26 mouse cellular contexts compared by ENCODE assay signal in genomic region chr8:119933681-119934080, GRCm38 (mm10). TPM values are rescaled to one million over a fixed set of nuclear protein-coding genes. Genes with fewer than 3 reads are reported as not detected.
"Had no signal": no experiment of that assay in that cellular context is flagged by ENCODE, and none has a peak within 500 bp of the region (broad histone marks: within the 10 kb centered on the region; RNA-seq: fewer than 3 reads in every experiment).

No protein-coding gene starts in this region.

- H3K27ac ChIP-seq: heart, adult 2 months; heart, embryonic 13.5 days; heart, embryonic 15.5 days; hindbrain, embryonic 13.5 days; hindbrain, embryonic 15.5 days; hindbrain, postnatal 0 days; kidney, embryonic 15.5 days; limb, embryonic 13.5 days; limb, embryonic 15.5 days; liver, embryonic 12.5 days; liver, embryonic 15.5 days had no signal

- H3K4me3 ChIP-seq: heart, adult 2 months; heart, embryonic 13.5 days; heart, embryonic 15.5 days; hindbrain, embryonic 13.5 days; hindbrain, embryonic 15.5 days; kidney, embryonic 15.5 days; limb, embryonic 13.5 days; limb, embryonic 15.5 days; liver, embryonic 12.5 days; liver, embryonic 15.5 days had no signal

- DNase-seq: forebrain, postnatal 0 days; gastrocnemius, postnatal 14 days; gastrocnemius, postnatal 36 days; heart, adult 11 months; heart, adult 2 months; heart, postnatal 14 days; heart, postnatal 36 days; kidney, adult 18-20 months; kidney, postnatal 10 days; layer of hippocampus, adult 9-11 months; layer of hippocampus, postnatal 36 days; left cerebral cortex, postnatal 4 days had no signal

- H3K4me2 ChIP-seq: heart, embryonic 11.5 days; heart, embryonic 13.5 days; heart, embryonic 15.5 days; hindbrain, embryonic 13.5 days; hindbrain, embryonic 15.5 days; kidney, embryonic 15.5 days; limb, embryonic 13.5 days; limb, embryonic 15.5 days; liver, embryonic 12.5 days; liver, embryonic 15.5 days had no signal

- H3K9me3 ChIP-seq: heart, embryonic 13.5 days; heart, embryonic 15.5 days; hindbrain, embryonic 13.5 days; hindbrain, embryonic 15.5 days; kidney, embryonic 15.5 days; limb, embryonic 13.5 days; limb, embryonic 15.5 days; liver, embryonic 12.5 days; liver, embryonic 15.5 days had no signal

- H3K27me3 ChIP-seq: heart, embryonic 13.5 days; heart, embryonic 15.5 days; hindbrain, embryonic 13.5 days; hindbrain, embryonic 15.5 days; kidney, embryonic 15.5 days; limb, embryonic 13.5 days; limb, embryonic 15.5 days; liver, embryonic 12.5 days; liver, embryonic 15.5 days had no signal

- H3K9ac ChIP-seq: forebrain, postnatal 0 days; heart, embryonic 13.5 days; heart, embryonic 15.5 days; hindbrain, embryonic 13.5 days; hindbrain, embryonic 15.5 days; kidney, embryonic 15.5 days; limb, embryonic 13.5 days; limb, embryonic 15.5 days; liver, embryonic 12.5 days; liver, embryonic 15.5 days had no signal

- ATAC-seq: forebrain, postnatal 0 days; hindbrain, postnatal 0 days; intestine, embryonic 16.5 days; liver, embryonic 12.5 days had no signal

- H3K4me1 ChIP-seq: limb, embryonic 15.5 days had no signal

RNA-seq across cellular contexts. Expression of gene Gm20388, which starts 23.0 kb away (rescaled TPM):
- polyA plus RNA-seq: forebrain, postnatal 0 days; heart, embryonic 13.5 days; heart, embryonic 15.5 days; heart, postnatal 0 days; hindbrain, postnatal 0 days; limb, embryonic 11.5 days; liver, embryonic 12.5 days; liver, embryonic 15.5 days had no signal
